Mouse (Mus musculus) kidney, adult 2 months (tissue): ENCODE results near the gene Lrrc37a. TPM values are rescaled to one million over a fixed set of nuclear protein-coding genes. Genes with fewer than 3 reads are reported as not detected.
"Not testable (repeated sequence)": the region's sequence is repeated elsewhere in the genome, so short reads cannot be mapped to it uniquely, and the experiment has no call there.

Experiments
- DNase-seq: peaks from one replicate; pipeline ENCODE4 v3.0.0; 2021
- H3K27ac ChIP-seq: fragments of 200-500 bp; 2 replicates; pipeline ENCODE4 v1.5.1; 2012; ENCODE audit warnings: low read depth, low read length, control low read depth, inconsistent platforms; ENCODE audit not compliant: insufficient read depth
- H3K27me3 ChIP-seq: fragments of 200-500 bp; replicated peaks from 2 replicates; pipeline ENCODE4 v1.6.1; 2012; ENCODE audit warnings: mild to moderate bottlenecking, moderate library complexity, low read length, inconsistent platforms; ENCODE audit not compliant: control insufficient read depth, insufficient read depth
- H3K36me3 ChIP-seq: fragments of 200-500 bp; 2 replicates; pipeline ENCODE4 v1.6.1; 2012; ENCODE audit warnings: mild to moderate bottlenecking, moderate library complexity, low read length, inconsistent platforms; ENCODE audit not compliant: control insufficient read depth, insufficient read depth
- H3K4me1 ChIP-seq: fragments of 200-500 bp; 2 replicates; pipeline ENCODE4 v1.6.1; 2011; ENCODE audit warnings: low read length; ENCODE audit not compliant: control insufficient read depth, insufficient read depth
- H3K4me3 ChIP-seq: fragments of 200-500 bp; 2 replicates; pipeline ENCODE4 v1.5.1; 2011; ENCODE audit warnings: mild to moderate bottlenecking, low read depth, low read length, control low read depth; ENCODE audit not compliant: insufficient read depth
- CTCF ChIP-seq: fragments of 200-500 bp; conservative IDR thresholded peaks from 2 replicates; pipeline ENCODE4 v1.5.1; 2011; ENCODE audit warnings: low read depth, mild to moderate bottlenecking, control low read depth, low read length, moderate library complexity, mixed read lengths; ENCODE audit not compliant: insufficient read depth, insufficient read length
- POLR2A ChIP-seq: fragments of 200-500 bp; IDR thresholded peaks from one replicate; pipeline ENCODE4 v1.6.1; 2011; ENCODE audit warnings: low read depth, low read length, control low read depth
- WGBS: fragments of 180-500 bp; shearing (Covaris S2); methylation state at CpG from one replicate; pipeline ENCODE4 v1.1.7; 2018; 5-methylcytosine and 5-hydroxymethylcytosine counted together
- polyA plus RNA-seq: library from polyadenylated mRNA; depleted of rRNA; stranded (reverse); fragments of >200 nt; gene quantifications from 2 replicates; pipeline ENCODE4 v1.2.3, GENCODE M21; 2012; rRNA removed

The Lrrc37a gene
- polyA plus RNA-seq, 1 experiment, result not detected

DNA sequence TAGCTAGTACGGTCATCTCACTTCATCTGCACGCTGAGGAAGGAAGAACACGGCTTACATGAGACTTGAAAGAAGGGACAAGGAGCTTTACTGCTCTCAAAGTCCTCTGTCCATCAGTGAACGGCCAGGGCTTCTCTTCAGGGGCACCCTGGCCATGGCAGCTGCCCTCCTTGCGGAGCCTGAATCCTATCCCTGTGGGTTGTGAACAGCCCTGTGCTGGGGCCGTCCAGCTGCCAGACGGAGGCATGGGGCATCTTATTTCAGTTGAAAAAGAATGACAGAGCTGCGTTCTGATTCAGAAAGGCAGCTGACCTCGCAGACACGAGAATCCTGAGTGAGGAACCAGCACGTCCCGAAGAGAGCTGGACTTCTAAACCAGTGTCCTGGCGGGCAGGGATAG is 95.5 kb downstream of the Lrrc37a start:
- Histone ChIP-seq H3K4me1 (peaks cover 16% of the 10 kb centered on the region; the same call in 1 of the 2 replicates), H3K4me3 (no peak overlapping the region), H3K36me3 (no peaks in the 10 kb centered on the region), H3K27ac (no peak overlapping the region), H3K27me3 (no peaks in the 10 kb centered on the region)
- 90% methylated on average over 13 of the region's 13 CpGs for WGBS
- no peak for TF ChIP-seq CTCF
- no peak for TF ChIP-seq POLR2A
- DNase-seq, result no peak

DNA sequence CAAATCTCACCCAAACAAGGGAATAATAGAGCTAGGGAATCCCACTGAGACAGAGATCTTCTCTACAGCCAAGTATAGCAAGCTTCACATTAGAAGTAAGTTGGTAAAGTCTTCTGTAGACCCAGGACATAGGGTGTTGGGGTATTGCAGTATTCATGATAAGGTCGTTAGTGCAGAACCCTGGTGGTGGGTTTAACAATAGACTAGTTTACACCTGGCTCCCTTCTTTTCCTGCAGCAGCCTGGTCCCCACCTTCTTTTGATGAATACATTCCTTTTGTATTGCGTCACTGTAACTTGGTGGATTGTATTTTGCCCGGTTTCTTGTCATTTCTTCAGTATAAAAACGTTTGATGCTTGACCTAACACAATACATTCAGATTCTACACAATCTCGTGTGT is 97.3 kb downstream of the Lrrc37a start:
- not testable (repeated sequence) for H3K27ac ChIP-seq

GRCm38 (mm10) chr11:103406551-103406950 is 97.8 kb downstream of the Lrrc37a start:
- Histone ChIP-seq H3K36me3 (no peaks in the 10 kb centered on the region), H3K27ac (no peak overlapping the region), H3K4me3 (no peak overlapping the region), H3K4me1 (peaks cover 18% of the 10 kb centered on the region; the same call in 1 of the 2 replicates), H3K27me3 (no peaks in the 10 kb centered on the region)
- no peak for TF ChIP-seq POLR2A
- 29% methylated on average over 7 of the region's 7 CpGs for WGBS
- DNase-seq, result peak; percentile 95

More for the DNA sequence above, 97.3 kb downstream of the Lrrc37a start:
- H3K27me3 ChIP-seq, DNase-seq, H3K4me3 ChIP-seq, H3K36me3 ChIP-seq: not testable (repeated sequence)
- WGBS, result 46% methylated on average over 5 of the region's 5 CpGs
- peaks cover 18% of the 10 kb centered on the region; the same call in 1 of the 2 replicates for H3K4me1 ChIP-seq

DNA sequence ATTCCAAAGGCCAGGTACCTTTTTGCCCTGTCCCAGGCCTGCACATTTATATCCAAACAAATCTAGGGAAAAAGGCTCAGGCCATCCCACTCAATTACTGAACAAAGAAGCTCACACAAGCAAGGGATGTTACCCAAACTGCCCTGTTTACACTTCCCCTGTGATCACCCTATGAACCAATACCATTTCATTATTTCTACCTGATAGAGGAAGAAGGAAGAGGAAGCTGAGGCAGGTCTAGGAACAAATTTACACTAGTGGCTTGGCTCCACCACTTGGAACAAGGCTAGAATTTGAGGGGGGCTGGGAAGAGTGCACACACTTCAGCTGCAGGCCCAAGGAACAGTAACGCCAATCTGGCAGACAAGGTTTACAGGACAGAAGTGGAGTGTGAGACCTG is 98.6 kb downstream of the Lrrc37a start:
- no peak overlapping the region; the same call in 1 of the 2 replicates for H3K27ac ChIP-seq
- no peak for TF ChIP-seq CTCF
- TF ChIP-seq POLR2A, result no peak
- H3K4me3 ChIP-seq, result no peak overlapping the region
- no peaks in the 10 kb centered on the region for H3K27me3 ChIP-seq
- no peaks in the 10 kb centered on the region for H3K36me3 ChIP-seq
- peaks cover 12% of the 10 kb centered on the region; the same call in 1 of the 2 replicates for H3K4me1 ChIP-seq
- WGBS, result 77% methylated on average over 1 of the region's 1 CpGs
- no peak for DNase-seq

DNA sequence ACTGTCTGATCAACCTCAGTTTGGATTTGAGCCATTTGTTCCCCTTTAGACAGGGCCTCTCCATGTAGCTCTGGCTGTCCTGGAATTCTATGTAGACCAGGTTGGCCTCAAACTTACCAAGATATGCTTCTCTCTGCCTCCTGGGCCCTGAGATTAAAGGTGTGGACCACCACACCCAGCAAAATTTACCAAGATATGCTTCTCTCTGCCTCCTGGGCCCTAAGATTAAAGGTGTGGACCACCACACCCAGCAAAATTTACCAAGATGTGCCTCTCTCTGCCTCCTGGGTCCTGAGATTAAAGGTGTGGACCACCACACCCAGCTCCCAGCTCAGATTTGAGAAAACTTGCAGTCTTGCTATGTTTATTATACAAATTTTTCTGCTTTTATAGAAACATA is 99.8 kb downstream of the Lrrc37a start:
- no peak for DNase-seq
- Histone ChIP-seq H3K27ac (no peak overlapping the region), H3K4me3 (no peak overlapping the region), H3K36me3 (no peaks in the 10 kb centered on the region), H3K4me1 (peaks cover 10% of the 10 kb centered on the region; the same call in 1 of the 2 replicates), H3K27me3 (no peaks in the 10 kb centered on the region)
- TF ChIP-seq POLR2A (no peak), CTCF (no peak)

DNA sequence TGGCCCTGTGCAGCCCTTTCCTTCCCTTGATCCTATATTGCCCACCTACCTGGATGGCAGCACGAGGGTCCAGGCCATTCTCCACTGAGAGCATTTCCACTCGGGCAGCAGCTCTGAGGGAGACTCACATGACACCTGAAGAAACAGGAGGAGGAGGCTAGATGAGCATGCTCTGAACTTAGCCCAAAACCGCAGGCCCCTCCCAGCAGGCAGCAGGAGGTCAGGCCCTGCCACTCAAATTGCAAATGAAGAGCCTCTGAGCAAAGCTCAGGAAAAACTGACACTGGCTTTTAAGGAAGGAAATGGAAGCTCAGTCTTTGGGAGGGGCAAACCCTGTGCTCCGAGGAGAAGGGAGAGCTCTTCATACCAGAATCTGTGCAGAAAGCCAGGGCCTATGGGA is 100.6 kb downstream of the Lrrc37a start:
- Histone ChIP-seq H3K36me3 (no peaks in the 10 kb centered on the region), H3K4me1 (peaks cover 10% of the 10 kb centered on the region; the same call in 1 of the 2 replicates), H3K27me3 (no peaks in the 10 kb centered on the region), H3K4me3 (no peak overlapping the region), H3K27ac (no peak overlapping the region)
- peak; percentile 86 for DNase-seq
- TF ChIP-seq POLR2A, result no peak
- no peak for TF ChIP-seq CTCF
- WGBS, result 42% methylated on average over 4 of the region's 4 CpGs

- DNase-seq, result no peak
- 73% methylated on average over 5 of the region's 5 CpGs for WGBS
- H3K27ac ChIP-seq, result no peak overlapping the region
Measured at GRCm38 (mm10) chr11:103402738-103403137, 101.7 kb downstream of the Lrrc37a start.

DNA sequence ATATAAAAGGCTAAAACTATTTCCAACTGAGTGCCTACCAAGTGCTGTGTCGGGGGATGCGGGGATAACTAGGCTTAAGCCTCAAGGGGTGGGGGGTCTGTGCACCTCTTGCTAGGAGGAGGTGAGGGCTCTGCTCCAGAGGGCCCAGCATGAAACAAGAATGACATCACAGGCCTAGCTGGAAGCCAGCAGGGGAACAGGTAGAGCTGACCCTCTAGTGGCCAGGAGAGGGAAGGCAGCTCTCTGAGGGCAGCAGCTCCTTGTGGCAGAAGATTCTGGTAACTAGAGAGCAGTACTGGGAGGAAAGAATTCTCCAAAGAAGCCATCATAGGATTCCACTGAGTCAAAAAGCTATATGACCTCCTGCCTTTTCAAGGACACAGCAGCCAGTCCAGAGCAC is 102.2 kb downstream of the Lrrc37a start:
- H3K27me3 ChIP-seq, result no peaks in the 10 kb centered on the region
- peak; percentile 78 for DNase-seq
- 69% methylated on average over 2 of the region's 2 CpGs for WGBS

More at GRCm38 (mm10) chr11:103402738-103403137, 101.7 kb downstream of the Lrrc37a start:
- H3K36me3 ChIP-seq, result no peaks in the 10 kb centered on the region
- H3K4me3 ChIP-seq, result no peak overlapping the region
- peaks cover 10% of the 10 kb centered on the region; the same call in 1 of the 2 replicates for H3K4me1 ChIP-seq
- H3K27me3 ChIP-seq, result no peaks in the 10 kb centered on the region
- TF ChIP-seq POLR2A (no peak), CTCF (no peak)

More for the DNA sequence above, 102.2 kb downstream of the Lrrc37a start:
- Histone ChIP-seq H3K36me3 (no peaks in the 10 kb centered on the region), H3K27ac (no peak overlapping the region), H3K4me1 (peaks cover 10% of the 10 kb centered on the region; the same call in 1 of the 2 replicates), H3K4me3 (no peak overlapping the region)
- TF ChIP-seq POLR2A, result no peak
- TF ChIP-seq CTCF, result peak; percentile 88

Other genes starting within 250 kb of the Lrrc37a start
- 8.0 and 8.6 TPM in 2 replicates for gene Map3k14, start 237.1 kb downstream of the Lrrc37a start, polyA plus RNA-seq
- gene Arhgap27, start 140.9 kb downstream of the Lrrc37a start, polyA plus RNA-seq, result 38.4 and 46.8 TPM in 2 replicates
- 21.9 and 24.0 TPM in 2 replicates for gene Plekhm1, start 91.9 kb downstream of the Lrrc37a start, polyA plus RNA-seq
- not detected in 2 replicates for gene Gm884, start 116.5 kb upstream of the Lrrc37a start, polyA plus RNA-seq
- 0.14 TPM in 1 of 2 replicates, not detected in the other for gene Lyzl6, start 134.3 kb upstream of the Lrrc37a start, polyA plus RNA-seq
- gene Rprml, start 145.0 kb upstream of the Lrrc37a start, polyA plus RNA-seq, result 0.12 TPM in 1 of 2 replicates, not detected in the other
- gene Gosr2, start 193.3 kb upstream of the Lrrc37a start, polyA plus RNA-seq, result 94.2 and 101 TPM in 2 replicates
- gene Wnt9b, start 245.2 kb upstream of the Lrrc37a start, polyA plus RNA-seq, result 2.7 and 3.5 TPM in 2 replicates